Mouse (Mus musculus): ENCODE data around the gene 2210408I21Rik.
"Not testable (repeated sequence)": the region's sequence is repeated elsewhere in the genome, so short reads cannot be mapped to it uniquely, and the experiment has no call there.

Gene 2210408I21Rik

DNA sequence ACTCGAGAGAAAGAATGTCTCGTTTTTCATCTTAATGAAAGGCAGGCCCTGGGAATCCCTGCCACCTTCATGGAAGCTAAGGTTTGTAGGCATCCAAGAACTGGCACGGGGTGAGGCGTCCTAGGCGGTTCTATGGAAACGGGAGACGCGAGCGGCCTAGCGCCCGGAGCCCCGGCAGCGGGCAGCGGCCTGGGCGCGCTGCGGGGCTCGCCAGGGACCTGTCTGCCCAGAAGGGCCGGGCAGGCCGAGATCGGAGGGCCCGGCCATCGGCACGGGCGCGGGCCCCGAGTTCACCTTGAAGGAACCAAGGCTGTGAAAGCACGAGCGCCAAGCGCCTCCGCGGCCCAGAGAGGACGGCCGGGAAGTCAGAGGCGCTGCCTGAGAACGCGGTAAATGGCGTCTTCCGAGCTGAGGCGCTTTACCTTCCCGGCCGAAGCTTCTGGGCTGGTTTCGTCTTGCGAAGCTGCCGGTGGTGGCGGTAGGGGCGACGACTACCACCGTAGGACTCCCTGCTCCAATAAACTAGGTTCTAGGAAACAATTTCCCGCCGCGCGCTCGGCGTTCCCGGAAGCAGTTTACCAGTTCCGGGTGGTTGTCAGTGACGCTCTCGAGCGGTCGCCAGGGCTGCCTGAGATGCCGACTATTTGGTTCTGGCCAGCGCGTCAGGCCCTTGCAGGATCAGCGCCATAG is at the start of gene 2210408I21Rik, which contains the start of gene Slf1:
TSS of gene 2210408I21Rik (plus strand) at position 610 of the 690 bp plus-strand sequence.
TSS of gene Slf1 (minus strand) at position 543 of the 690 bp plus-strand sequence.
- peak; percentile 82 for DNase-seq (ENCODE audit: low spot score)

- DNase-seq (ENCODE audit: low spot score) = not testable (repeated sequence)
Observed at GRCm38 (mm10) chr13:77092876-77093275, 42.5 kb upstream of the 2210408I21Rik start.

GRCm38 (mm10) chr13:77107734-77108133 is 27.6 kb upstream of the 2210408I21Rik start:
- no peak for DNase-seq (ENCODE audit: low spot score)

DNA sequence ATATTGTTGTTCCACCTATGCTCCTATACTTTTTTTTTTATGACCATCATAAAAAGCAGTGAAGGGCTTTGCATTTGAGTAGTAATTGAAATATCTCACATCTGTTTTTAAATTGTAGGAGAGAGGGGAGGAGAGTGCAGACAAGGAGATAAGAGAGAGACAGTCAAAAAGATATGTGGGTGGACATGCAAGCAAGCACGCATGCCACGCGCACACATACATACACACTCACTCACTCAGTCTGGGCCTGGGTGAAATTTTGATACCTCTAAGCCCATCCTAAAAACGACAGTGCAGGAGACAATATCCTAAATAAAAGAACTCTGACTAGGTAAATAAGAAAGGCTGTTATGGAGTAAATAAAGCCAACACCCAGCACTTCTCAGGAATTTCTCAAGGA is 16.6 kb upstream of the 2210408I21Rik start:
- DNase-seq (ENCODE audit: low spot score) = no peak

DNA sequence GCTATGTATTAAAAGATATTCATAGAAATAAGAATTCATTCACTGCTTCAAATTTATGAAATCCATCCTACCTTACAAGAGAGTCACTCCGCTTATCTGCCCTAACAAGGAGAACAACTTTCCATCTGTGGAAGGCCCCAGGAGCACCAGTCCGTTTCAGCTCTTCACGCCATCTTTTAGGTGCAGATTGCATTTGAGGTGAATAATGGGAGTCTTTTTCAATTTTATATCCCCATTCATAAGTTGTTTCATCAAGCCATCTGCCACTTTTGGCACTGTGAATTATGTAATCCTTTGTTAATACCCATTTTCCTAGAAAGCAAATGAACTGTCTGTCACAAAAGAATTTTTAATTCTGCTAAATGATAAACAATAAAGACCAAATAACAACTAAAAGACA is 10.2 kb upstream of the 2210408I21Rik start:
- no peak for DNase-seq (ENCODE audit: low spot score)

DNA sequence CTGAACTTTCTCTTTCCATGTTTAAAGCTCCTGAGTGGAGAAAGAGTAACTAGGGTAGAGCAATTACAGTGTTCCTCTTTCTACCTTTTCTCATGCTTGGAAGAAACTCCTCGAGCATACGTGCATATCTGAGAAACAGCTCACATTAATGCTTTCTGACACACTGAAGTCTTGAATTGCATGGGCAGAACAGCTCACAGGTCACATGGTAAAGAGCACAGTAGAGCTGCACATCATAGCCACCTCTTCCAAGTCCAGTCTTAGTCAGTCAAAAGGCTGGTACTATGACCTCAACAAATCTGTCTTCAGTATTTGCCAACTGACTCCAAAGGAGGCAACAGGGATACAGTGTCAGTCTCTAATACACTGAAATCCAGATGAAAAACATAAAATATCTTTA is 7.1 kb upstream of the 2210408I21Rik start:
- no peak for DNase-seq (ENCODE audit: low spot score)

DNA sequence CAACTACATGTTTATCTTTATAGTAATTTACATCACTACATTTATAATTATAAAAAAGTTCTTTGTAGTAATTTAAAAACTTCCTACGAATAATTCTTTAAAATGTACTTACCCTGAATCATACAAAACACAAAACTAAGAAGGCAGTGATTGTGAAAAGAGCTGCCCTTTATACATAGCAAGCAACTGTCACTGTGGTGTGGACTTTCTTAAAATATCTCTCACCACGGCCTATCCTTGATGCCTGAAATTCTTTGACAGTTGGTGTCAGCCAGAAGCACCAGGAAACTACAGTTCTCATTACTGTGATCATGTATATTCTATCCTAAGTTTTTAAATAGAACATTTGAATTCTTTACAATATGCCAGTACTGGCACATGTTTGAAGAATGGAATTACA is 4.2 kb upstream of the 2210408I21Rik start:
- no peak for DNase-seq (ENCODE audit: low spot score)

- DNase-seq (ENCODE audit: low spot score) = no peak
Observed at GRCm38 (mm10) chr13:77135621-77135981, 261 bp downstream of the 2210408I21Rik start.

GRCm38 (mm10) chr13:77140890-77141289 is 5.5 kb downstream of the 2210408I21Rik start:
- no peak for DNase-seq (ENCODE audit: low spot score)

GRCm38 (mm10) chr13:77177931-77178330 is 42.6 kb downstream of the 2210408I21Rik start:
- no peak for DNase-seq (ENCODE audit: low spot score)

GRCm38 (mm10) chr13:77190606-77191005 is 55.3 kb downstream of the 2210408I21Rik start:
- no peak for DNase-seq (ENCODE audit: low spot score)

- DNase-seq (ENCODE audit: low spot score) = no peak
Observed at GRCm38 (mm10) chr13:77192201-77192600, 56.9 kb downstream of the 2210408I21Rik start.

- DNase-seq (ENCODE audit: low spot score) = no peak
Observed at GRCm38 (mm10) chr13:77208764-77209418, 73.6 kb downstream of the 2210408I21Rik start.

GRCm38 (mm10) chr13:77213196-77213595 is 77.9 kb downstream of the 2210408I21Rik start:
- DNase-seq (ENCODE audit: low spot score) = no peak

GRCm38 (mm10) chr13:77215460-77215859 is 80.1 kb downstream of the 2210408I21Rik start:
- no peak for DNase-seq (ENCODE audit: low spot score)

DNA sequence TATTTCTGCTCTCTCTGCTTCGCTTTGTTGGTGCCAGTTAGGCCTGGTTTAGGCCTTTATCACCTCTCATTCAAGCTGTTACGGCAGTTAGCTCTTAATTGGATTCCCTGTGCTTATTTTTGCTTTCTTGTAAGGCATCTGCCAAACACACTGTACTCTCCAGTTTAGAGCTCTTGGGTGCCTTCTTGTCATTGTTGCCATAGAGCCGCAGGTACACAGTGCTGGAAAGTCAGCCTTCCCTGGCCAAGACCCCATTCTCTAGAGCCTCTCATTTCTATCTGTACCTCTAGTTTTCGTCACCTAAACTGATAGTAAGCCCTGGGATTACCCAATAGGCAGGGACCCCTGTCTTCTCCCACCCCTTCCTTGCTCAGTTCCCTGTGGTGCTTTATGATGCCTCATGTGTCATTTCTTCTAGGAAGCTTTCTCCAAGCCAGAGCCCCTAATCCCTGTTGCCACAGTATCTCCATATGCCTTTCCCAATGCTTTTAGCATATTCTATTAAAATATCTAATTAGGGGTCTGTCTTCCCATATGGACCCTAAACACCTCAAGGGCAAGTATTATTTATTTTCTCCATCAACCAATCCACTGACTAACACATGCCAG is 82.4 kb downstream of the 2210408I21Rik start:
- no peak for DNase-seq (ENCODE audit: low spot score)

- no peak for DNase-seq (ENCODE audit: low spot score)
Observed at GRCm38 (mm10) chr13:77221072-77221471, 85.7 kb downstream of the 2210408I21Rik start.

DNA sequence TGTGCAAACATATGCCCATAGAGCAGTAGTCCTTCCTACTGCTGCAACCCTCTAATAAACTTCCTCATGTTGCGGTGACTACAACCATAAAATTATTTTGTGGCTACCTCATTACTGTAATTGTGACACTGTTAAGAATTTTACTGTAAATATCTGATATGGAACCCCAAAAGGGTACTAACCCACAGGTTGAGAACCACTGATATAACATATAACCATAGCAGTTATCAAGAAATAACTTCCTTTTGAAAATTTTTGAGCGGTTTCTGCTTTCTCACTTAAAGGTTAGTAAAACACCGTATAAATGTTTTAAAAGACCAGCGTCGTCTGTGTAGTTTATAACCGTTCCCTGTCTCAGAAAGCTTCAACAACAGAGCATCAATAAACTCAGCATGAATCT is 121.2 kb downstream of the 2210408I21Rik start:
- DNase-seq (ENCODE audit: low spot score) = no peak

GRCm38 (mm10) chr13:77262715-77263338 is 127.5 kb downstream of the 2210408I21Rik start:
- DNase-seq (ENCODE audit: low spot score) = no peak

DNA sequence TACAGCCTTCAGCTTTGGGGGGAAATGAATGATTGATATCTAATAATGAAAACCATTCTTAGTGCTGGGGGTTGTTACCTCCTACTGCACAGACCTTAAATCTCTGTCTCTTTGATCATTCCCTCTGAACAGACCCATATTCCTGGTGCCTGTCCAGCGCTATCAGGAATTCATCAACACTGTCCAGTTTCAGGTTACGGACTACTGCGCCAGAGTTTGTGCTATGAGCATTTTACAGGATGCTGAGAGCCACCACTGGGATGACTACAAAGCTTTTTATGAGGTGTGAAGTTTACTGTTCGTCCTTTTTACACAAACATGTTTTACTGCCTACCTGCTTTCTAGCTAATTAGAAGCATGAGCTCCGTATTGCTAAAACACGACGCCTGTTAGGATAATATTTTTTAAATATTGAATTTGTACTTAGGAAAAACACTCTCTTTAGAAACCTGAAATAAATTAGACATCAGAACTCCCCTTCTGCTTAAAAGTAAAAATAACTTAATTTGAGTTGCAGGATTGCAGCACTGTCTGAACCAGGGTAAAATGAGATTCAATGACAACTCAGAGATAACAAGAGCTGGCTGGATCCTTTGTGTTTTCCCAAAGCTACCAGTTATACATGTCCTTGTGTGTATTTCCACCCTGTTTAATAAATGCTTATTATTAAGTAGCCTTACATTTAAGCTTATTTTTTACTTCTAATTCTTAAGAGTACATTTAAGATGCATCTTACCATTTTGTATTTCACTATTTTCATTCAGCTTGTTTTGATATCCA is 128.2 kb downstream of the 2210408I21Rik start:
- no peak for DNase-seq (ENCODE audit: low spot score)

DNA sequence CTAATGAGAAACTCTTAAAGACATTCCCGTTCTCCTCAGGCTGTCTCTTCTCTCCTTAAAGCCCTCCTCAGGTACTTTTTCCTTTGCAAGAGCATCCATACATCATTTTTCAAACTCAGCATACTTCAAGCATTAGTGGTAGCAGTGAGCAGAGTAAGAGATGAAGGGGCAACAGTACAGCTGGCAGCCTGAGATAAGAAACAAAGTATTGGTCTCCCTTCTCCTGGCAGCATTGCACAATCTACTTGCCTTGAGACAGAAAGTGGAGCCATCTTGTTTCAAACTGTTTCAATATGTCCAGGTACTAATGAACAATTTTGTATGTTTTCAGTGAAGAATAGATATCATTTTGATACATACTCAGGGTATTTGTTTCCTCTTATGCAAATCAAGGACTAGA is 129.1 kb downstream of the 2210408I21Rik start:
- no peak for DNase-seq (ENCODE audit: low spot score)

- DNase-seq (ENCODE audit: low spot score) = no peak
Observed at GRCm38 (mm10) chr13:77275172-77275747, 139.9 kb downstream of the 2210408I21Rik start.

All from T-cell, adult 2 months (primary cell).